Mouse (Mus musculus) adipocyte (in vitro differentiated cells): Measurements from ENCODE around the gene Timm50.

Experiments
- DNase-seq: peaks from one replicate; pipeline ENCODE4 v3.0.0-alpha.2; 2016; ENCODE audit warnings: low spot score

Timm50 gene

DNA sequence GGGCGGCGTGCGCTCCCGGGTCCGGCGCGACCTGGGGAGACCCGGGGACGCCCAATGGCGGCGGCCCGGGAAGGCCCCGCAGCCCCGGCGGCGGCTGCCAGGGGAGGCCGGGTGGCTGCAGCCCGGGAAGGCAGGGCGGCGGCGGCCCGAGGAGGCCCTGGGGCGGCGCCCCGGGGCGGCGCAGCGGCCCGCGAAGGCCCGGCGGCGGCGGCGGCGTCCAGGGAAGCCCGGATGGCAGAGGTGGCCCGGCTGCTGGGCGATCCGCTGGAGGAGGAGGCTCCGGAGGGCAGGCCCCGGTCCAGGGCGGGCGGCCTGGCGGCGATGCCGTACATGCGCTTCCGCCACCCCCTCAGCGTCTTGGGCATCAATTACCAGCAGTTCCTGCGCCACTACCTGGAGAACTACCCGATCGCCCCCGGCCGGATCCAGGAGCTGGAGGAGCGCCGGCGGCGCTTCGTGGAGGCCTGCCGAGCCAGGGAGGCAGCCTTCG, 43.8 kb downstream of the Timm50 start:
- no peak for DNase-seq

DNA sequence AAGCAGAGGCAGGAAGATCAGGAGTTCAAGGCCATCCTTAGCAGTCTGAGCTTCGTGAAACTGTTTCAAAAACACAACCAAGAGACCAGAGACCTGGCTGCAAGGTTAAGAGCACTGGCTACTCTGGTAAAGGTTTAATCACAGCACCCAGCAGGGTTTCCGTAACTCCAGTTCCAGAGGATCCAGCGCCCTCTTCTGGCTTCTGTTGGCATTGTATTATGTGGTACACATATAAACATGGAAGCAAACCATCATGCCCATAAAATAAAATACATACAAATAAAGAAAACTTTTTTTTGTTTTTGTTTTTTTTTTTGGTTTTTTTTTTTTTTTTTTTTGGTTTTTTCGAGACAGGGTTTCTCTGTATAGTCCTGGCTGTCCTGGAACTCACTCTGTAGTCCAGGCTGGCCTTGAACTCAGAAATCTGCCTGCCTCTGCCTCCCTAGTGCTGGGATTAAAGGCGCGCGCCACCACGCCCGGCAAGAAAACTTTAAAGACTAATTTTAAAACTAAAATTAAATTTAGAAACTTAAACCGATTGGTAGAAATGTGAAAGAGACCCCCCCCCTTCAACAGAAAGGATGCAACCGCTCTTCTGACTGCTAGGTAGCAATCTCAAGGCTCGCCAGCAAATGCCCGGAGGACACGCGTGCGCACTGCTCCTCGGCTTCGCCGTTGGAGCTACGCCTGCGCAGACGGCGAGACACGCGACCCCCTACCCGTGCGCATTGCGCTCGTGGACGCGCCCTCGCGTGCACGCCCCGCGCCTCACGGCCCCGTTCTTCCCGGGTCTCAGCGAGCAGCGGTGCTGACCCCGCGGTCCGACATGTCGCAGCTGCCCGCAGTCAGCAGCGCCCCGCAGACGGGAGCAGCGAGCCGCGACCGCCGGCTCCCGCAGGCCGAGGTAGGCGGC, 44.5 kb downstream of the Timm50 start, which contains the start of gene Eid2:
Eid2 (plus strand) TSS at position 753 of the 913 bp plus-strand sequence.
- DNase-seq, result peak; percentile 53

DNA sequence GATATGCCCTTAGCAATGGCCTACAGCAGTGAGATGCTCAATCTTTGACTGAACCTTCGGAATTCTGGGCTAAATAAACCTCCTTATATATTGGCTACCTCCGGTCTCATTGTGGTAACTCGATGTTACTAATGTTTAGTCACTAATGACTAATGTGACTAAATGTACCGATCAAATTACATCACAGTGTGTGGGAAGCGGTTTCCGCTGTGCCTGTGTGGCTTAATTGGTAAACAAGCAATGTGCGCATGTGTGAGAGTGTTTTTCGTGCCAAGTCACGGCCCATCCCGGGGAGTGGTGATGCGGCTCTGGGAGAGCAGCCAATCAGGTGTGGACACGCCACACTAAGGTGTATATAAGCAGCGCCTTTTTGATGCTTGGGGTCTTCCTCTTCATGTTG, 46.5 kb downstream of the Timm50 start:
- DNase-seq, result no peak

DNA sequence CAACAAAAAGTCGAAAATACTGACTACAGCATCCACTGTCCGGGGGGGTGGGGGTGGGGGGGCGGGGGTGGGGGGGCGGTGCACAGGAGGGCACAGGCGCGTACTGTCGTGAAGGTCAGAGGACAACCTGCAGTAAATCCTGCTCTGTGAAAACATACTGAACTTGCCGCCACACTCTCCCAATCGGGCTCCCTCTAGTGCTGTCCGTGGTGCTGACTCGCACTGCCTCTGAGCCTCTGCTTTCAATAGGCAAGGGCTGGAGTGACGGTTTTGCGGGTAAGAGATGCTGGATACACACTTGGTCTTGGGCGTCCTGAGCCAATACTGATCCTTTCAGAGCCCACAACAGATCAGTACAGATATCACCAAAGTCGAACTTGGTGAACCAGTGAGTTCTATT, 48.1 kb downstream of the Timm50 start:
- peak; percentile 72 for DNase-seq

DNA sequence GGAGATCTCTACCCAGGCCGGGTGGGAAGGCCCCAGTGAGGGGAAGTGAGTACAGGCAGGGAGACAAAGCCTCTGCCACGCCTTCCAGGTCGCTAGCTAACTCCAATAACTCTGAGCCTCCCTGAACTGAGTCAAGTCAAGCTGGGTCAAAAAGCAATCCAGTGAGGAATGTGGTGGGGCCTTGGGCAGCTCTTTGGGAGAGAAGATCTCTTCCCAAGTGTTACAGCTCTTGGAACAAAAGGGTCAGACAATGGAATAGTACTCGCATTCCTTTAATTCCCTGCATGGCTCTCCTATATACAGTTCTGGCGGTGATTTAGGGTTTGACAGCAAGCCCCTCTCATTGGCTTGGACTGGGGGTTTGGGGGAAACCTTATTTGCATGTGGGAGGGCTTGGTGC, 49.0 kb downstream of the Timm50 start:
- DNase-seq, result no peak
